Mouse (Mus musculus) liver, adult 2 months (tissue): ENCODE data around the gene Gck. TPM values are rescaled to one million over a fixed set of nuclear protein-coding genes. Genes with fewer than 3 reads are reported as not detected.

Experiments used
- DNase-seq: peaks from one replicate; pipeline ENCODE4 v3.0.0-alpha.2; 2011; ENCODE audit warnings: low read depth, low spot score; ENCODE audit errors: extremely low read depth
- H3K27ac ChIP-seq: fragments of 200-500 bp; replicated peaks from 2 replicates; pipeline ENCODE4 v1.5.1; 2012; ENCODE audit warnings: low read depth, mild to moderate bottlenecking, control low read depth, inconsistent platforms, low read length; ENCODE audit not compliant: insufficient read depth
- H3K27me3 ChIP-seq: fragments of 200-500 bp; 2 replicates; pipeline ENCODE4 v1.6.1; 2012; ENCODE audit warnings: mild to moderate bottlenecking, moderate library complexity, low read length, inconsistent platforms; ENCODE audit not compliant: control insufficient read depth, insufficient read depth
- H3K36me3 ChIP-seq: fragments of 200-500 bp; 2 replicates; pipeline ENCODE4 v1.6.1; 2012; ENCODE audit warnings: low read length, inconsistent platforms; ENCODE audit not compliant: control insufficient read depth, insufficient read depth
- H3K4me1 ChIP-seq: fragments of 200-500 bp; 2 replicates; pipeline ENCODE4 v1.6.1; 2011; ENCODE audit warnings: low read length; ENCODE audit not compliant: control insufficient read depth, insufficient read depth
- H3K4me3 ChIP-seq: fragments of 200-500 bp; 2 replicates; pipeline ENCODE4 v1.5.1; 2011; ENCODE audit warnings: low read depth, mild to moderate bottlenecking, control low read depth, low read length, moderate library complexity; ENCODE audit not compliant: insufficient read depth
- H3K79me2 ChIP-seq: fragments of 200-500 bp; 2 replicates; pipeline ENCODE4 v1.6.1; 2012; ENCODE audit warnings: inconsistent platforms, mild to moderate bottlenecking, low read length, moderate library complexity; ENCODE audit not compliant: control insufficient read depth, insufficient read depth
- H3K9ac ChIP-seq: fragments of 200-500 bp; 2 replicates; pipeline ENCODE4 v1.6.1; 2012; ENCODE audit warnings: low read depth, mild to moderate bottlenecking, control low read depth, inconsistent platforms, low read length
- CTCF ChIP-seq: fragments of 200-500 bp; IDR thresholded peaks from 2 replicates; pipeline ENCODE4 v1.5.1; 2011; ENCODE audit warnings: low read depth, low read length, control low read depth
- POLR2A ChIP-seq: fragments of 200-500 bp; IDR thresholded peaks from 2 replicates; pipeline ENCODE4 v1.6.1; 2011; ENCODE audit warnings: low read length, control low read depth; ENCODE audit not compliant: insufficient read depth; ENCODE audit errors: extremely low read depth
- WGBS: fragments of 180-500 bp; shearing (Covaris S2); methylation state at CpG from one replicate; pipeline ENCODE4 v1.1.7; 2018; 5-methylcytosine and 5-hydroxymethylcytosine counted together
- polyA plus RNA-seq: library from polyadenylated mRNA; depleted of rRNA; stranded (reverse); fragments of >200 nt; gene quantifications from 2 replicates; pipeline ENCODE4 v1.2.3, GENCODE M21; 2012
- total RNA-seq: library from RNA; depleted of rRNA; stranded (reverse); fragments of >200 nt; gene quantifications from 2 replicates; pipeline ENCODE4 v1.2.3, GENCODE M21; 2014

The Gck gene
- total and polyA plus RNA-seq, 2 experiments = 69.5 to 112 TPM

DNA sequence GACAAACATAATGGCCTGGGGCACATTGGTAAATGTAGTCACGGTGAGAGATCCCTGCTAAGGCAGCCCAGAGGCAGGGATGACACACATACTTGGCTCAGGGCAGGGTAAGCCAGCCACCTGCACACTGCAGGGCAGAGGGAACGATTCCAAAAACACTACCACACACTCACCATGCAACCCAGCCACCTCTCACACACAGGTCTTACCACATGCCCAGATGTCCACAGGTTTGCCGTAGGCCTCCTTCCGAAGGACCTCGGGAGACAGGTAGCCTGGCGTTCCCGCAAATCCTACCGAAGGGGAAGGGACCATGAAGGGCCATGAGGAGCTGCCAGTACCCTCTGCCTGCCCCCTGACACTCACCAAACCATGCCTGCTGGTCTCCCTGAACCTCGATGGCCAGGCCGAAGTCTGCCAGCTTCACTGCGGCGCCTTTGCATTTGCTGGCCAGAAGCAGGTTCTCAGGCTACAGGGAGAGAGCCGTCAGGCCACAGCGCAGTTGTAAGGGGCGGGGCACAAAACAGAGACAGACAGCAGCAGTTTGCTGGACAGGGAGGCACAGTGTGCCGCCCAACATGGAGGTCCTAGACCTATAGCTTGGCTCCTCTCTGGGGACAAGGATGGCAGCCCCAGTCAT, 40.2 kb upstream of the Gck start:
- H3K27ac ChIP-seq = no peak overlapping the region
- no peak overlapping the region for H3K9ac ChIP-seq
- TF ChIP-seq POLR2A (no peak), CTCF (no peak)
- H3K27me3 ChIP-seq = no peaks in the 10 kb centered on the region
- no peak for DNase-seq
- WGBS = 89% methylated on average over 16 of the region's 16 CpGs
- no peaks in the 10 kb centered on the region for H3K36me3 ChIP-seq
- H3K79me2 ChIP-seq = no peaks in the 10 kb centered on the region
- no peak overlapping the region for H3K4me3 ChIP-seq
- no peaks in the 10 kb centered on the region for H3K4me1 ChIP-seq

- H3K9ac ChIP-seq = no peak overlapping the region
- no peaks in the 10 kb centered on the region for H3K4me1 ChIP-seq
- H3K27me3 ChIP-seq = no peaks in the 10 kb centered on the region
- H3K79me2 ChIP-seq = no peaks in the 10 kb centered on the region
- DNase-seq = no peak
- H3K27ac ChIP-seq = no peak overlapping the region
- TF ChIP-seq POLR2A (no peak), CTCF (no peak)
- no peak overlapping the region for H3K4me3 ChIP-seq
- H3K36me3 ChIP-seq = no peaks in the 10 kb centered on the region
- WGBS = 89% methylated on average over 10 of the region's 10 CpGs
These were observed 38.2 kb upstream of the Gck start for GRCm38 (mm10) chr11:5988126-5988525.

DNA sequence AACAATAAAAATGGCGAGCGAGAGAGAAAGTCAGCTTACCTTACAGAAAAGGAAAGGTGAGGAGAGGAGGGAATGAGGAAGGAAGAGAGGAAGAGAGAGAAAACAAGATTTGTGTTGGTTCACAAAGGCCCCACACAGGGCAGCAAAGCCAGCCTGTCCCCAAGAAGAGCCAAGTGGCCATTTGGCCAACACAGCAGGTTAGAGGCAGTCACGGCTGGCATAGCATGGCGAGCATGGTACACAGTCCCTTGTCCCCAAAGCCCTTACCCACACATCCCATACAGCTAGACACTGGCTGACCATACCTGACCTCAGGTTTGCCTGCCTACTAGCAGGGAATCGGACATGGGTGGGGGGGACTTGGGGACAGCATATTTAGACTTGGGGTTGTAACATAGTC, 33.7 kb upstream of the Gck start:
- Histone ChIP-seq H3K36me3 (no peaks in the 10 kb centered on the region), H3K79me2 (no peaks in the 10 kb centered on the region), H3K4me1 (no peaks in the 10 kb centered on the region), H3K9ac (no peak overlapping the region), H3K27ac (no peak overlapping the region), H3K4me3 (no peak overlapping the region), H3K27me3 (no peaks in the 10 kb centered on the region)
- DNase-seq = no peak
- WGBS = 96% methylated on average over 5 of the region's 5 CpGs
- no peak for TF ChIP-seq POLR2A
- TF ChIP-seq CTCF = no peak

DNA sequence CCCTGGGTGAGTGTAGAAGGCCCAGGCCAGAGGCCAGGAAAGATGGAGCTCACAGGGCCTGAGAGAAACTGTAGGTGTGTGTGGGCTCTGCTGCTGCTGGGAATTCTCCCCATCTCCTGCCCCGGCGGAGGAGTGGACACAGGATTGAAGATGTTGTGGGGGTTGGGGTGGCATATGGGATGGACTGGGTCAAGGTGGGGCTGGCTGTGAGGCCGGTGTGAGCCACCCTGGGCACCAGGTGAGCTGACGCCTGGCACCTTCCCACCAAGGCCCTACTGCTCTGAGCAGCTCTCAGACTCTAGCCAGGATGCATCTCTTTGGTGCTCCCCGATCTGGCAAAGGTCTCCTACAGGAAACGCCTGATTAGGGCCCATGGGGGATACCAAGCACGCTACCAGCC, 31.4 kb upstream of the Gck start:
- 88% methylated on average over 7 of the region's 7 CpGs for WGBS
- no peaks in the 10 kb centered on the region for H3K4me1 ChIP-seq
- DNase-seq = no peak
- TF ChIP-seq CTCF = no peak
- H3K79me2 ChIP-seq = no peaks in the 10 kb centered on the region
- H3K27ac ChIP-seq = no peak overlapping the region
- H3K9ac ChIP-seq = no peak overlapping the region
- no peaks in the 10 kb centered on the region for H3K36me3 ChIP-seq
- no peak overlapping the region for H3K4me3 ChIP-seq
- H3K27me3 ChIP-seq = no peaks in the 10 kb centered on the region

GRCm38 (mm10) chr11:5980561-5980960, 30.7 kb upstream of the Gck start:
- no peaks in the 10 kb centered on the region for H3K36me3 ChIP-seq
- no peaks in the 10 kb centered on the region for H3K79me2 ChIP-seq
- TF ChIP-seq CTCF = no peak
- no peaks in the 10 kb centered on the region for H3K27me3 ChIP-seq
- 84% methylated on average over 8 of the region's 8 CpGs for WGBS
- no peak for DNase-seq
- no peak overlapping the region for H3K27ac ChIP-seq
- no peak overlapping the region for H3K4me3 ChIP-seq
- H3K9ac ChIP-seq = no peak overlapping the region
- no peaks in the 10 kb centered on the region for H3K4me1 ChIP-seq

DNA sequence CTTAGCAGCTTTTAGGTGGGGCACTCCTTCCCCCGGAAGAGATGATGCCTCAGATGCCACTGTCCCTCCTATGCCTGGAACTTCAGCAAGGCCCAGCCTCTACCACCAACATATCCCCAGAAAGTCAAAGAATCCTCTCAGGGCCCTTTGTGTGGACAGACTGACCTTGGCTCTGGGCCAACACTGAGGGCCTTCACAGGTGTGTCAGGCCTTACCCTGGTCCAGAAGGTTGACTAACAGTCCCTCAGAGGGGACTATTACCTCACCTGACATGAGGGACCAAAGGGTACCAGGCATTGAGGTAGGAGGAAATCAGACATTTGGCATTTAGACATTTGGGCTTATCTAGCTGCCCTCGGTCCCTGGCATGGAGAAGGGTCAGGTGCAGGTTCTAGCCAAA, 30.2 kb upstream of the Gck start:
- no peak overlapping the region for H3K4me3 ChIP-seq
- H3K36me3 ChIP-seq = no peaks in the 10 kb centered on the region
- H3K79me2 ChIP-seq = no peaks in the 10 kb centered on the region
- H3K9ac ChIP-seq = no peak overlapping the region
- H3K4me1 ChIP-seq = no peaks in the 10 kb centered on the region
- no peak for TF ChIP-seq POLR2A
- TF ChIP-seq CTCF = no peak
- H3K27ac ChIP-seq = no peak overlapping the region
- no peak for DNase-seq
- WGBS = 87% methylated on average over 2 of the region's 2 CpGs
- no peaks in the 10 kb centered on the region for H3K27me3 ChIP-seq
